Mouse (Mus musculus): ENCODE measurements around the gene Zfp317. TPM values are rescaled to one million over a fixed set of nuclear protein-coding genes. Genes with fewer than 3 reads are reported as not detected.

The Zfp317 gene
- polyA plus RNA-seq, 1 experiment from 2014 or later: 24.0 TPM

Other genes starting within 250 kb of the Zfp317 start
- not detected in 2 replicates for gene Olfr847, start 243.4 kb upstream of the Zfp317 start, polyA plus RNA-seq (2015; fragmentation: Nextera tagmentation; extraction: Ambion mirVana)
- not detected in 2 replicates for gene Olfr849, start 181.8 kb upstream of the Zfp317 start, polyA plus RNA-seq (2015; fragmentation: Nextera tagmentation; extraction: Ambion mirVana)
- gene Olfr850, start 143.9 kb upstream of the Zfp317 start, polyA plus RNA-seq (2015; fragmentation: Nextera tagmentation; extraction: Ambion mirVana): not detected in 2 replicates
- gene Olfr851, start 128.8 kb upstream of the Zfp317 start, polyA plus RNA-seq (2015; fragmentation: Nextera tagmentation; extraction: Ambion mirVana): not detected in 2 replicates
- not detected in 2 replicates for gene Olfr853, start 81.0 kb upstream of the Zfp317 start, polyA plus RNA-seq (2015; fragmentation: Nextera tagmentation; extraction: Ambion mirVana)
- gene Olfr854, start 54.7 kb upstream of the Zfp317 start, polyA plus RNA-seq (2015; fragmentation: Nextera tagmentation; extraction: Ambion mirVana): not detected in 2 replicates
- gene Olfr855, start 39.5 kb upstream of the Zfp317 start, polyA plus RNA-seq (2015; fragmentation: Nextera tagmentation; extraction: Ambion mirVana): not detected in 2 replicates
- not detected in 2 replicates for gene Olfr857, start 87.3 kb downstream of the Zfp317 start, polyA plus RNA-seq (2015; fragmentation: Nextera tagmentation; extraction: Ambion mirVana)
- gene Olfr58, start 158.2 kb downstream of the Zfp317 start, polyA plus RNA-seq (2015; fragmentation: Nextera tagmentation; extraction: Ambion mirVana): not detected in 2 replicates
- not detected in 2 replicates for gene Olfr859, start 182.8 kb downstream of the Zfp317 start, polyA plus RNA-seq (2015; fragmentation: Nextera tagmentation; extraction: Ambion mirVana)
- gene Olfr860, start 227.6 kb downstream of the Zfp317 start, polyA plus RNA-seq (2015; fragmentation: Nextera tagmentation; extraction: Ambion mirVana): not detected in 2 replicates

All from intestine, embryonic 15.5 days (tissue).